Mouse (Mus musculus): ENCODE measurements around the gene Ckmt1.
"Not testable (repeated sequence)": the region's sequence is repeated elsewhere in the genome, so short reads cannot be mapped to it uniquely, and the experiment has no call there.

The Ckmt1 gene

DNA sequence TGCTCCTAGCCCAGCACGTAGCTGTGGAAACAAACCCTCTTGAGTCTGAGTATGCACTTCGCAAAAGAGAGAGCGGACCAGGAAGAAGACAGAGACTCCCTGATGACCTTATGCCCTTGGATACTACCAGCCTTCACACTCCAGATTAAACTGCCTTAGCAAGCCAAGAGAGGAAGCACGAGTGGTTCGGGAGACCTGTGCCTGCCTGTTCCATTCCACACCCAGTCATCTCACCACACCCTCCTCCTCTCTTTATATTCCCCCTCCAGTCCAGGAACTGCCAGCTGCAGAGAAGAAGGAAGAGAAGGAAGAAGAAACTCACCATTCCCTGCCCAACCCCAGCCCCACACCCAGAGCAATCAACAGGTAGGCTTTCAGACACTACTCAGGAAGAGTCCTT, at the start of gene Ckmt1:
Ckmt1 (plus strand) TSS at position 221 of the 400 bp plus-strand sequence.
- peak; percentile 82 for DNase-seq (ENCODE audit: low read depth, low spot score)

DNA sequence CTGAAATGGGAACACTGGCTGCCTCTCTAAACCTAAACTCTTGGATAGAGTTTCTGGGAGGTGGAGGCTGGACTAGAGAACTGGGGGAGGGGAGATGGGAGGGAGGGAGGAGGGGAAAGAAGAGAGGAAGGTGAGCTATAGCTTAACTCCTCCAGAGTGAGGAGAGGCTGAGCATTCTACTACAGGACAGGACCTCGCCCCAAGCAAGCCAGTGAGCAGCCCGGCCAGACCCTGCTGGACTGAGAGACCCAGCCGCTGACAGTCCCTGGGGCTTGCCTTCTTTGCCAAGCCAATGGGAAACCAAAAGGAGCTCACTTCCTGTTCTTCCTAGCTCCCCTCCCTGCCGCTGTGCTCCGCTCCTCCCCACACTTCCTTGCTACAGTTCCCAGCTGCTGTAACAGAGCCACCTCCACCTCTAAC, 48.5 kb upstream of the Ckmt1 start:
- DNase-seq (ENCODE audit: low read depth, low spot score): peak; percentile 55

DNA sequence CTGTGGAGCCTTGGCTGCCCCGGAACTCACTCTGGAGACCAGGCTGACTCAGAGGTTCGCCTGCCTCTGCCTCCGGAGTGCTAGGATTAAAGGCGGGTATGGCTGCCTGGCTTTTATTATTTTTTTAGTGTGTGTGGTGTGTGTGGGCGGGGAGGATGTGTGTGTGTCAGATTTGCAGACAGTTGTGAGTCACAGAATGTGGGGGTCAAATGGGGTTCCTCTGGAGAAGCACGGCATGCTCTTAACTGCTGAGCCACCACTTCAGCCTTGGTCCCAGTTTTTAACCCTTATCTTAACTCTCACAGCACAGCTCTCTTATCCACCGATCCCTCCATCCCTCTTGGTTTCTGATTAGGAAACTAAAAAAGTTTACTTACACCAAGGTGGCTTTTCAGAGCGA, 41.2 kb upstream of the Ckmt1 start:
- no peak for DNase-seq (ENCODE audit: low read depth, low spot score)

DNA sequence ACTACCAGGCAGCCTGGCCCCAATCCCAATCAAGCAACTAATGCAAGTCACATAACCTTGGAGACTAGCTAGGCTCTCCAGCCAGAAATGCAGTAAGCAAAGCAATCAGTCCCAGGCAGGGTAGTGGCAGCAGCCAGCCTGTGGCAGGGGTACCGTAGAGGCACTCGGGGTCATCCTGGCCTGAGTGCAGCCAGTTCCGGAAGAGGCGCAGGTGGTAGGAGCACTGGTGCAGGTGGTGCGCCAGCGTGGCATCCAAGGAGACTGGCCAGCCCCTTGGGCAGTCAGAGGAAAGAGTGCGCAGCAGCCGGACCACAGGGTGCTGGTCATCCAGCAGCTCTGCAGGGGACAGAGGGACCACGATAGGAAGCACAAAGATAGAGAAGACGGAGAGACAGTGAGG, 34.5 kb upstream of the Ckmt1 start:
- no peak for DNase-seq (ENCODE audit: low read depth, low spot score)

GRCm38 (mm10) chr2:121323693-121324470, 33.6 kb upstream of the Ckmt1 start:
- no peak for DNase-seq (ENCODE audit: low read depth, low spot score)

GRCm38 (mm10) chr2:121329492-121329891, 28.0 kb upstream of the Ckmt1 start:
- DNase-seq (ENCODE audit: low read depth, low spot score): no peak

DNA sequence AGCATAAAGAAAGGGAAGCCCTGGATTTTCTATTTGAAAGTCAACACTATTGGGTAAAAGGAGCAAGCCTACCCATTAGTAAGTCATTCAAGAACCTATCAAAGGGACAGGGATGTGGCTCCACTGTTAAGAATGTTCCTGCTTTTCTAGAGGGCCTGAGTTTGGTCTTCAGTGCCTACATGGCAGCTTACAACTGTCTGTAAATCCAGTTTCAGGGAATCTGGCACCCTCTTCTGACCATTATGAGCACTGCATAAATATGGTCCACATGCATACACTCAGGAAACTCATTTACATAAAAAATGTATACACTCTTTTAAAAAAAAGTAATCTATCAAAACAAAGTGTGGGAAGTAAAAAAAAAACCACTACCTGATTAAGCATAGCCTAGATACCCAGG, 18.5 kb upstream of the Ckmt1 start:
- DNase-seq (ENCODE audit: low read depth, low spot score): peak; percentile 51

DNA sequence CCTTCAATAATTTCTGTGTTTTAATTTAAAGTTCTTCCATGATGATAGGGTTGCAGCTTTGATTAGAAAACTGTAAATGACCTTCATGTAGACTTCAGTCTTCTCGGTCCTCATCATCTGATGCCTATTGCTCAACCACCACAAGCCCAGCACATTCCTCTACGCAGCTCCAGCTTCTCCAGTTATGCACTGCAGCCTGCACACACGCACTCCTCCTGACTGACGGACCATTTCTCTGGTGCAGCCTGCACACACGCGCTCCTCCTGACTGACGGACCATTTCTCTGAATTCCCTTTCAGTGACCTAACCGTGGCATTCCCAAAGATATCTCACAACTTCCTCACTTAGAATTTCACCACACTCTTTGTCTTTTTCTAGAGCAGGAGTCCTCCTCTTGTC, 4.4 kb upstream of the Ckmt1 start:
- no peak for DNase-seq (ENCODE audit: low read depth, low spot score)

DNA sequence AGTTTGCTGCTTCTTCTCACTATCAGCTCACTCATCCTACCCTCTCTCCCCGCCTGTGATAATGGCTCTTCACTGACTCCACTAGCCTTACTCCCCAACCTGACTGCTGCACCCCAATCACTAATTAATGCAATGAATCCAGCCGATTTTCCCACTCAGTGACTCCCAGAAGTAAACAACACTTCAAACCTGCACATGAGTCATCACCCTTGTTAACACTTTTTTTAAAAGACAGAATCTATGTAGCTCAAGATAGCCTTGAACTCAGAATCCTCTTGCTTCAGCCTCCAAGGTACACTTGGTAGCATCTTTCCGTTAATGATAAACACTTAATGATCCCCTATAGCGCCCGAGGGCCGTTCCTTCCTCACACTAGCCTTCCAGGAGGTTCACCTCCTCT, 3.1 kb upstream of the Ckmt1 start:
- no peak for DNase-seq (ENCODE audit: low read depth, low spot score)

- peak; percentile 98 for DNase-seq (ENCODE audit: low read depth, low spot score)
Observed at GRCm38 (mm10) chr2:121354820-121355592, 2.5 kb upstream of the Ckmt1 start, which contains the start of gene Ppip5k1. Gene Ppip5k1, minus strand, starts transcription at chr2:121355396.

DNA sequence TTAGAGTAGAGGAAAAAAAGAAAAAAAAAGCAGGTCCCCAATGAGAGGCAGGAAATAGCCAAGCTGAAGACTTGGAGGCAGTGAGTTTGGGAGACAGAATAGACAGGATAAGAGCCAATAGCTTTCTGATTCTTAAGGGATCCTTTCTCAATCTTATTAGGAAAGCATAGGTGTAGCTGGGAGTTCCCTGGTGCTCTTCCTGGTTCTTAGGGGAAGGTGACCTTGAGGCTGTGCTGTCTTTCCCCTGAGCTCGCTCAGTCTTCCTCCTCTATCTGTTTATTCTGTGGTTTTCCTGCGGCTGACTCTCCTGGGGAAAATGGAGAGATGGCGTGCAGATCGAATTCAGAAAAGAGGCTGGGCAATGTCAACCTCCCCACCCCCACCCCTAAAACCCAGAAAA, 447 bp downstream of the Ckmt1 start:
- DNase-seq (ENCODE audit: low read depth, low spot score): peak; percentile 59

DNA sequence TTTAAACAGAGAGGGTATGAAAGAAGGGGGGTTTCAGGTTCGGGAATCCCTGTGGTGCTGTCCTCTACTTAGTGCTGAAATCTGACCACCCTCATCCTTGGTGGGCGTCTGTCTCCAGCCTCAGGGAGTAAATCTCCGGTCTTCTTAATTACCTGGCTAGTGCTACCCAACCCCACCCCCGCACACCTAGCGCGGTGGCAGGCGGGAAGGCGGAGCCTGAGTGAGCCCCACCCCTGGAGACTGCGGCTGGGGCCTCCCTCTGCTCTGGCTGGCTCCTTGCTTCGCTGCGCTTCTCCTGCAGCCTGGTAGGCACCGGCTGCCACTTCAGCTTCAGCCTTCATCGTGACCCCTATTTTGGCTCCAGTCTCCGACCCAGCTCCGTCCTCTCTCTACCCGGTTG, 867 bp downstream of the Ckmt1 start:
- peak; percentile 76 for DNase-seq (ENCODE audit: low read depth, low spot score)

- no peak for DNase-seq (ENCODE audit: low read depth, low spot score)
Observed at GRCm38 (mm10) chr2:121359461-121359860, 1.9 kb downstream of the Ckmt1 start.

DNA sequence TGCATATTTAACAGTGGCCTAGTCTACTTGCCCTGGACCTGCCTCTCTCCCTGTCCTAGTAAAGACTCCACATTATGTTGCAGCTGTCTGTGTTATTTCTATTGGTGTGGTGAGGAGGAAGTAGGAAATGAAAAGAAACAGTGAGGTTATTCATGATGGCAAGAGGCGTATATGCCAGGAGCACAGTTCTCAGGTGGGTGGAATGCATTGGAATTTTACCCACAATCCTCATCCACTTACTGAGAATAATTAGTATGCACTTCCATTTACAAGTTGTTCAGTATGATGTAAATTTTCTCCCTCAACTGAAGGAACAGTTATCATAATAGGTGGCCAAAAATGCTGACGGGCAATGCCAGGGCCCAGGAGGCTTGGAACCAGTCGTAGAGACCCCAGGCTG, 6.1 kb downstream of the Ckmt1 start:
- no peak for DNase-seq (ENCODE audit: low read depth, low spot score)

DNA sequence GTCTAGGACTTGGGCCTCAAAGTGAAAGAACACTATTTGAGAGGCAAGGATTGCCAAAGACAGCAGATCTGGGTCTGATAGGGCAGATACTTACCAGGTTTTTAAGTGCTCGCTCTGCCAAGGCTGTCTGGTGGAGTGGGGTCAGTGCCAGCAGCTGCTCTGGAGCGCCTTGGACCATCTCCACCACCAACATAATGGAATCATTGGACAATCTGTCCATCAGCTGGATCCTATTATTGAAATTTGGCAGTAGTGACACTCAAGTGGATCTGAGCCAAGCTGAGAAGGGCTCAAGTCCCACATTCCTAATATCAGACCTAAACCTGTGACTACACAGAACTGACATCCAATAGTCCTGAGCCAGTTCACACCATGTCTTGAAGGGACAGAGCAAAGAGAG, 11.3 kb downstream of the Ckmt1 start:
- no peak for DNase-seq (ENCODE audit: low read depth, low spot score)

GRCm38 (mm10) chr2:121370921-121371320, 13.4 kb downstream of the Ckmt1 start:
- no peak for DNase-seq (ENCODE audit: low read depth, low spot score)

DNA sequence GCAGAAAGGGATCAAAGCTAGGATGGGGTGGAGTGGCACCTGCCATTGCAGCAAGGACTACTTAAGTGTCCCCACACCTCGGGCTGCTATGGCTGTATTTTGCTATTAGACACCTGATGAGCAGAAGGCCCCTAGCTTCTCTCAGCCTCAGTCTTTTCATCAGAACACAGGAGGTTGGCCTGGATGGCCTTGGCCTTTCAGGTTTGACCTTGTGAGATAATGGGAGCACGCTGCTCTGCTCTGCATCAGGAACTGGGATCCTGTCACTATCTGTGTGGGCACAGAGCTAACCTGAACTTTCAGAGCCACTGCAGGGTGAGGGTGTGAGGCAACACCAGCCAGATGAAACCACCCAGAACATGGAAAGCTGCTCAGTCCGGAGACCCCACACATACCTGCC, 14.8 kb downstream of the Ckmt1 start:
- peak; percentile 51 for DNase-seq (ENCODE audit: low read depth, low spot score)

- DNase-seq (ENCODE audit: low read depth, low spot score): no peak
Observed at GRCm38 (mm10) chr2:121374766-121375165, 17.3 kb downstream of the Ckmt1 start.

- DNase-seq (ENCODE audit: low read depth, low spot score): not testable (repeated sequence)
Observed at GRCm38 (mm10) chr2:121386961-121387575, 29.6 kb downstream of the Ckmt1 start, which contains the start of gene Strc. Gene Strc, minus strand, starts transcription at chr2:121387168.

- peak; percentile 85 for DNase-seq (ENCODE audit: low read depth, low spot score)
Observed at GRCm38 (mm10) chr2:121396624-121397023, 39.1 kb downstream of the Ckmt1 start.

DNA sequence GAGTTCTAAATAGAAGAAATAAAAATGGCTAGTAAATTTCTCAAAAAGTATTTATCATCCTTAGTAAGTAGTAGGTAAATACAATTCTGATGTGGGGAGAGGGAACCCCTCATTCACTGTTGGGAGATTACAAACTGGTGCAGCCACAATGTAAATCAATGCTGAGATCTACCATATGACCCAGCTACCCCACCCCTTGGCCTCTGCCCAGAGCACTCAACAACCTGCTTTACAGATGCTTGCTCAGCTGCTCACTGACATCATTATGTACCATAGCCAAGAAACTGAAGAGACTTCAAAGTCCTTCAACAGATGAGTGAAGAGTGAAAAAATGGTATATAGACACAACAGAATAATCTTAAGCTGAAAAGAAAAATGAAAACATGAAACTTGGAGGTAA, 45.8 kb downstream of the Ckmt1 start:
- DNase-seq (ENCODE audit: low read depth, low spot score): no peak

DNA sequence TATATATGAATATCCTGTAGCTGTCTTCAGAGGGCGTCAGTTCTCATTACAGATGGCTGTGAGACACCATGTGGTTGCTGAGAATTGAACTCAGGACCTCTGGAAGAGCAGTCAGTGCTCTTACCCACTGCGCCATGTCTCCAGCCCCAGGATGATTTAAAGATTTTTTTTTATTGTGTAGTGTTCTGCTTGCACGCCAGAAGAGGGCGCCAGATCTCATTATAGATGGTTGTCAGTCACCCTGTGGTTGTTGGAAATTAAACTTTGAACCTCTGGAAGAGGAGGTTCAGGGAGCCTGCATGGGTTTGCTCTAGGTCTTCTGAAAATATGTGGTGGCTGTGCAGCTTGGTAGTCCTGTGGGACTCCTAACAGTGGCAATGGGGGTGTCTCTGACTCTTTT, 50.6 kb downstream of the Ckmt1 start:
- peak; percentile 85 for DNase-seq (ENCODE audit: low read depth, low spot score)
